Mouse (Mus musculus) C2C12 (cell line): ENCODE measurements around the gene Daam1.

Source experiments
- CTCF ChIP-seq: IDR thresholded peaks from one replicate; pipeline ENCODE4 v1.5.1; 2011; ENCODE audit not compliant: control insufficient read depth, insufficient read depth, insufficient read length
- MAX ChIP-seq: IDR thresholded peaks from one replicate; pipeline ENCODE4 v1.6.1; 2011; ENCODE audit warnings: mild to moderate bottlenecking, control low read depth

GRCm38 (mm10) chr12:71842588-71842987 is 11.7 kb downstream of the Daam1 start:
- TF ChIP-seq CTCF (no peak), MAX (no peak)
